ENCODE assay signal across 24 mouse cellular contexts in the genomic region with DNA sequence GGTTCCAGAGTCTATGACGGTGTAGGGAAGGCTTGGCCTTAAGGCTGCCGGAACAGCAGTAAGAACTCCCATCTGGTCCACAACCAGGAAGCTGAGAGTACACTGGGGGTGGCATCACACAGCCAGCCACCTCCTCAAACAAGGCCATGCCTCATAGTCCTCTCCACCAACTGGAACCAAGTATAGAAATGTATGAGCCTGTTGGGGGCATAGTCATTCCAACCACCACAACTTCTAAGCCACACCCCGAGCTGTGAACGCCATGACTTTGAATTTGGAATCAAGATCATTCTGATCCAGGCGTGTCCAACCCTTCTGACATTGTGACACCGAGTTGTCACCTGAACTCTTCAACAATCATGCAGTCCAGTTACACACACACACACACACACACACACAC. TPM values are rescaled to one million over a fixed set of nuclear protein-coding genes. Genes with fewer than 3 reads are reported as not detected.
A peak's percentile ranks its signal among the peaks of the same experiment; 100 is the strongest.
DNase-seq lines count a peak whose midpoint lies in the region; ATAC-seq and TF ChIP-seq lines count a peak whose summit lies in the region.
"Had no signal": no experiment of that assay in that cellular context is flagged by ENCODE, and none has a peak within 500 bp of the region (broad histone marks: within the 10 kb centered on the region; RNA-seq: fewer than 3 reads in every experiment).

No protein-coding gene starts in this region.

- H3K36me3 ChIP-seq in heart, adult 2 months (ENCODE audit: control insufficient read depth, insufficient read depth, low read length) = peaks cover 25% of the 10 kb centered on the region
- peaks cover 36 to 57% of the 10 kb centered on the region in 2 experiments for H3K36me3 ChIP-seq in CH12.LX (replicated peaks in 1 of 2; ENCODE audit: control insufficient read depth in 1 of 2, insufficient read depth in 1 of 2, low read length in 1 of 2)
- H3K36me3 ChIP-seq in liver, embryonic 12.5 days = peaks cover 67% of the 10 kb centered on the region
- no peaks in the 10 kb centered on the region for H3K36me3 ChIP-seq in hindbrain, postnatal 0 days (ENCODE audit: insufficient read depth, low read length)
- H3K36me3 ChIP-seq: forebrain, embryonic 15.5 days; neural tube, embryonic 15.5 days had no signal

- peak; percentile 3; the same call in 1 of the 2 replicates for ATAC-seq in liver, embryonic 12.5 days
- no peak for ATAC-seq in hindbrain, postnatal 0 days
- ATAC-seq in megakaryocyte, adult 5-6 weeks (ENCODE audit: poor library complexity, severe bottlenecking) = no peak
- ATAC-seq: forebrain, embryonic 15.5 days had no signal

- peaks cover 10% of the 10 kb centered on the region for H3K4me1 ChIP-seq in heart, adult 2 months (ENCODE audit: control insufficient read depth, insufficient read depth, low read length)
- peaks cover 2 to 37% of the 10 kb centered on the region in 2 experiments; a peak in 3 of 4 replicates for H3K4me1 ChIP-seq in CH12.LX (ENCODE audit: control insufficient read depth in 1 of 2, insufficient read depth in 2 of 2)
- H3K4me1 ChIP-seq in liver, embryonic 12.5 days = peaks cover 79% of the 10 kb centered on the region
- H3K4me1 ChIP-seq in hindbrain, postnatal 0 days (ENCODE audit: insufficient read depth, low read length) = peaks cover 5% of the 10 kb centered on the region; the same call in 1 of the 2 replicates
- H3K4me1 ChIP-seq: neural tube, embryonic 15.5 days had no signal

- TF ChIP-seq RAD21 in CH12.LX (IDR thresholded peaks at IDR 0.05; ENCODE audit: low read depth, low read length) = no peak

- peak overlapping the region; percentile 72 for H3K4me2 ChIP-seq in CH12.LX (ENCODE audit: insufficient read depth, low read depth, poor library complexity, severe bottlenecking)
- H3K4me2 ChIP-seq in liver, embryonic 12.5 days = peak overlapping the region; percentile 87
- H3K4me2 ChIP-seq in hindbrain, postnatal 0 days (ENCODE audit: low read depth, low read length) = no peak overlapping the region
- H3K4me2 ChIP-seq: forebrain, embryonic 15.5 days; neural tube, embryonic 15.5 days had no signal

- dilution Hi-C loops in CH12.LX (cut with MboI; ENCODE audit: extremely low pct_ligation_motif_present, extremely low pct_unique_long_range_greater_than_20kb, low sequenced_read_pairs) = no loop called here

- no peak overlapping the region for H3K27ac ChIP-seq in heart, adult 2 months
- peak overlapping the region; percentile 55; the same call in 1 of the 2 replicates for H3K27ac ChIP-seq in CH12.LX (ENCODE audit: insufficient read depth, low read depth)
- peak overlapping the region; percentile 100 for H3K27ac ChIP-seq in liver, embryonic 12.5 days
- no peak overlapping the region for H3K27ac ChIP-seq in hindbrain, postnatal 0 days
- H3K27ac ChIP-seq: forebrain, embryonic 15.5 days; kidney, postnatal 0 days; limb, embryonic 10.5 days; neural tube, embryonic 15.5 days had no signal

- in situ Hi-C loops in CH12.LX (cut with MboI; ENCODE audit: low pct_ligation_motif_present, low pct_unique_long_range_greater_than_20kb, low sequenced_read_pairs) = no loop called here

- H3K79me2 ChIP-seq in heart, adult 2 months (replicated peaks; ENCODE audit: control insufficient read depth, insufficient read depth, low read length) = no peaks in the 10 kb centered on the region; the same call in 1 of the 2 replicates
- H3K79me2 ChIP-seq in CH12.LX (replicated peaks; ENCODE audit: control insufficient read depth, extremely low read depth, insufficient read depth, poor library complexity, severe bottlenecking) = peaks cover 29% of the 10 kb centered on the region

- no peaks in the 10 kb centered on the region for H3K9me3 ChIP-seq in CH12.LX (replicated peaks; ENCODE audit: low read length)
- no peaks in the 10 kb centered on the region for H3K9me3 ChIP-seq in liver, embryonic 12.5 days (replicated peaks)
- H3K9me3 ChIP-seq in hindbrain, postnatal 0 days (ENCODE audit: low read length) = no peaks in the 10 kb centered on the region
- H3K9me3 ChIP-seq: forebrain, embryonic 15.5 days; limb, embryonic 10.5 days; neural tube, embryonic 15.5 days had no signal

- H3K4me3 ChIP-seq in heart, adult 2 months = 0 out of 2 replicates have a peak overlapping the region, but pooled peaks have one; percentile 5
- H3K4me3 ChIP-seq in CH12.LX (replicated peaks in 1 of 3; ENCODE audit: low read depth in 2 of 3, low read length in 2 of 3, poor library complexity in 1 of 3) = peak overlapping the region in 2 of 3 experiments; percentile 2 to 29
- H3K4me3 ChIP-seq in liver, embryonic 12.5 days = peak overlapping the region; percentile 86
- no peak overlapping the region for H3K4me3 ChIP-seq in hindbrain, postnatal 0 days (ENCODE audit: low read length)
- H3K4me3 ChIP-seq: forebrain, embryonic 15.5 days; limb, embryonic 10.5 days; myocyte; neural tube, embryonic 15.5 days had no signal

- 0 out of 2 replicates have a peak, but pooled peaks have one; percentile 9 for TF ChIP-seq POLR2A in heart, adult 2 months (IDR thresholded peaks at IDR 0.05; ENCODE audit: insufficient read depth, low read depth, low read length)
- no peak for TF ChIP-seq POLR2A in CH12.LX (IDR thresholded peaks at IDR 0.05; ENCODE audit: low read depth, low read length)

- no peaks in the 10 kb centered on the region for H3K27me3 ChIP-seq in heart, adult 2 months (ENCODE audit: control insufficient read depth, insufficient read depth, low read length)
- H3K27me3 ChIP-seq in CH12.LX (replicated peaks) = no peaks in the 10 kb centered on the region
- H3K27me3 ChIP-seq in liver, embryonic 12.5 days (replicated peaks) = no peaks in the 10 kb centered on the region
- no peaks in the 10 kb centered on the region for H3K27me3 ChIP-seq in hindbrain, postnatal 0 days (ENCODE audit: insufficient read depth, low read length)
- H3K27me3 ChIP-seq: forebrain, embryonic 15.5 days; neural tube, embryonic 15.5 days had no signal

- no peak for TF ChIP-seq EP300 in heart, adult 2 months (IDR thresholded peaks at IDR 0.05; ENCODE audit: insufficient read depth, low read depth, low read length)
- TF ChIP-seq EP300 in CH12.LX (IDR thresholded peaks at IDR 0.05; ENCODE audit: low read length) = no peak

- no peak for DNase-seq in heart, adult 2 months
- no peak for DNase-seq in heart, adult 18-20 months
- peak; percentile 56 for DNase-seq in CH12.LX (ENCODE audit: extremely low read depth)
- peak; percentile 29 for DNase-seq in c-Kit-positive CD71-positive TER-119-negative erythroid progenitor cells, embryonic 14.5 days (ENCODE audit: low read depth)
- DNase-seq in gastrocnemius, postnatal 10 days = no peak
- no peak for DNase-seq in hindbrain, postnatal 0 days (ENCODE audit: low spot score)
- DNase-seq: adrenal gland, postnatal 36 days; cerebellum, adult 11 months; cerebellum, postnatal 25 days; lung, adult 2 months; midbrain, embryonic 14.5 days; thymus, postnatal 4 days had no signal

- 85% methylated on average over 6 of the region's 6 CpGs for WGBS in heart, adult 2 months
- 51% methylated on average over 6 of the region's 6 CpGs for WGBS in liver, embryonic 12.5 days (ENCODE audit: insufficient replicate concordance)
- WGBS in hindbrain, postnatal 0 days = 94% methylated on average over 6 of the region's 6 CpGs

- no peak for TF ChIP-seq CTCF in heart, adult 2 months (IDR thresholded peaks at IDR 0.05)
- no peak for TF ChIP-seq CTCF in CH12.LX (conservative IDR thresholded peaks at IDR 0.05 in 1 of 2, IDR thresholded peaks at IDR 0.05 in 1 of 2; ENCODE audit: low read depth in 2 of 2, low read length in 2 of 2)
- TF ChIP-seq CTCF in hindbrain, postnatal 0 days (IDR thresholded peaks at IDR 0.05; ENCODE audit: low read depth) = no peak

- H3K9ac ChIP-seq in heart, adult 2 months (ENCODE audit: low read depth, low read length) = no peak overlapping the region; the same call in 1 of the 2 replicates
- peak overlapping the region; percentile 68 for H3K9ac ChIP-seq in CH12.LX (ENCODE audit: insufficient read depth, low read depth)
- H3K9ac ChIP-seq in liver, embryonic 12.5 days = peak overlapping the region; percentile 98
- H3K9ac ChIP-seq in hindbrain, postnatal 0 days (replicated peaks; ENCODE audit: low read length) = no peak overlapping the region
- H3K9ac ChIP-seq: forebrain, embryonic 15.5 days; neural tube, embryonic 15.5 days had no signal

- intact Hi-C loops in heart, adult 2 months (cut with DNase I) = loop anchor here (1.0 to 2.0 kb wide), 2 partner anchors 19 to 52 kb away; no protein-coding TSS in a partner anchor

RNA-seq across cellular contexts. Expression of a gene that starts 3.3 kb away (rescaled TPM):
- 10 to 100 TPM; 62.6 to 79.1 TPM for total RNA-seq in heart, adult 2 months (2021)
- polyA plus RNA-seq in heart, adult 2 months (2012; rRNA removed) = 101 and 141 TPM in 2 replicates
- 10 to 100 TPM; 65.4 to 72.8 TPM for total RNA-seq in heart, adult 18-20 months (2021)
- total RNA-seq in CH12.LX (2012; rRNA removed) = 121 and 136 TPM in 2 replicates
- 163 and 176 TPM in 2 replicates for total RNA-seq in CH12.LX (2014; rRNA removed)
- 140 and 174 TPM in 2 replicates for polyA plus RNA-seq in CH12.LX (2012; ENCODE audit: insufficient read length, low read depth)
- polyA plus RNA-seq in liver, embryonic 12.5 days (2016; fragmentation: Nextera tagmentation; extraction: Ambion mirVana) = 127 and 128 TPM in 2 replicates
- 10 to 100 TPM; 18.9 to 20.0 TPM for total RNA-seq in gastrocnemius, postnatal 10 days (2021)
- 4.9 and 9.7 TPM in 2 replicates for total RNA-seq in hindbrain, postnatal 0 days (2014; rRNA removed)
- 4.1 and 6.4 TPM in 2 replicates for polyA plus RNA-seq in hindbrain, postnatal 0 days (2015; fragmentation: Nextera tagmentation; extraction: Ambion mirVana)
- total RNA-seq in megakaryocyte, adult 5-6 weeks (2015) = 51.4 and 53.0 TPM in 2 replicates
- total RNA-seq in megakaryocyte, adult 5-6 weeks (2017) = 41.9 and 45.2 TPM in 2 replicates

RNA-seq across cellular contexts. Expression of a gene that starts 40.5 kb away (rescaled TPM):
- total RNA-seq in heart, adult 2 months (2021) = not detected
- 0.14 and 0.44 TPM in 2 replicates for polyA plus RNA-seq in heart, adult 2 months (2012; rRNA removed)
- total RNA-seq in heart, adult 18-20 months (2021) = not detected
- total RNA-seq in CH12.LX (2012; rRNA removed) = 0.81 and 1.5 TPM in 2 replicates
- 0.60 and 1.1 TPM in 2 replicates for total RNA-seq in CH12.LX (2014; rRNA removed)
- 0.49 and 0.93 TPM in 2 replicates for polyA plus RNA-seq in CH12.LX (2012; ENCODE audit: insufficient read length, low read depth)
- polyA plus RNA-seq in liver, embryonic 12.5 days (2016; fragmentation: Nextera tagmentation; extraction: Ambion mirVana) = 27.7 and 79.1 TPM in 2 replicates
- 1 to 10 TPM in 1 of 2 experiments, not detected in 1; 4.8 TPM for total RNA-seq in gastrocnemius, postnatal 10 days (2021)
- total RNA-seq in hindbrain, postnatal 0 days (2014; rRNA removed) = not detected in 2 replicates
- polyA plus RNA-seq in hindbrain, postnatal 0 days (2015; fragmentation: Nextera tagmentation; extraction: Ambion mirVana) = not detected in 2 replicates
- total RNA-seq in megakaryocyte, adult 5-6 weeks (2015) = 48.6 and 96.7 TPM in 2 replicates
- total RNA-seq in megakaryocyte, adult 5-6 weeks (2017) = 238 and 301 TPM in 2 replicates
- total RNA-seq: adrenal gland, postnatal 36 days; heart, adult 8-10 months; layer of hippocampus, adult 18-20 months; left cerebral cortex, adult 18-20 months had no signal
- polyA plus RNA-seq: forebrain, embryonic 15.5 days; kidney, postnatal 0 days; midbrain, embryonic 14.5 days; myocyte had no signal

RNA-seq across cellular contexts. Expression of a gene that starts 48.3 kb away (rescaled TPM):
- total RNA-seq in heart, adult 2 months (2021) = not detected
- not detected in 2 replicates for polyA plus RNA-seq in heart, adult 2 months (2012; rRNA removed)
- not detected for total RNA-seq in heart, adult 18-20 months (2021)
- total RNA-seq in CH12.LX (2012; rRNA removed) (not detected in 2 replicates), CH12.LX (2014; rRNA removed) (not detected in 2 replicates)
- polyA plus RNA-seq in CH12.LX (2012; ENCODE audit: insufficient read length, low read depth) = not detected in 2 replicates
- 3.1 and 7.1 TPM in 2 replicates for polyA plus RNA-seq in liver, embryonic 12.5 days (2016; fragmentation: Nextera tagmentation; extraction: Ambion mirVana)
- total RNA-seq in gastrocnemius, postnatal 10 days (2021) = not detected
- total RNA-seq in hindbrain, postnatal 0 days (2014; rRNA removed) = not detected in 2 replicates
- not detected in 2 replicates for polyA plus RNA-seq in hindbrain, postnatal 0 days (2015; fragmentation: Nextera tagmentation; extraction: Ambion mirVana)
- 6.2 and 11.0 TPM in 2 replicates for total RNA-seq in megakaryocyte, adult 5-6 weeks (2015)
- 14.2 and 18.4 TPM in 2 replicates for total RNA-seq in megakaryocyte, adult 5-6 weeks (2017)
- total RNA-seq: adrenal gland, postnatal 36 days; heart, adult 8-10 months; layer of hippocampus, adult 18-20 months; left cerebral cortex, adult 18-20 months had no signal
- polyA plus RNA-seq: forebrain, embryonic 15.5 days; kidney, postnatal 0 days; lung, adult 2 months; midbrain, embryonic 14.5 days; myocyte; neural tube, embryonic 15.5 days had no signal

RNA-seq across cellular contexts. Expression of a gene that starts 53.2 kb away (rescaled TPM):
- total RNA-seq in heart, adult 2 months (2021) = 1 to 10 TPM; 3.6 to 3.8 TPM
- 2.6 and 6.1 TPM in 2 replicates for polyA plus RNA-seq in heart, adult 2 months (2012; rRNA removed)
- total RNA-seq in heart, adult 18-20 months (2021) = 1 to 10 TPM; 3.0 to 3.5 TPM
- total RNA-seq in CH12.LX (2012; rRNA removed) = not detected in 2 replicates
- not detected in 2 replicates for total RNA-seq in CH12.LX (2014; rRNA removed)
- polyA plus RNA-seq in CH12.LX (2012; ENCODE audit: insufficient read length, low read depth) = not detected in 2 replicates
- 0.29 and 0.31 TPM in 2 replicates for polyA plus RNA-seq in liver, embryonic 12.5 days (2016; fragmentation: Nextera tagmentation; extraction: Ambion mirVana)
- 1 to 10 TPM; 1.0 TPM for total RNA-seq in gastrocnemius, postnatal 10 days (2021)
- total RNA-seq in hindbrain, postnatal 0 days (2014; rRNA removed) = 10.1 and 12.2 TPM in 2 replicates
- polyA plus RNA-seq in hindbrain, postnatal 0 days (2015; fragmentation: Nextera tagmentation; extraction: Ambion mirVana) = 4.2 and 4.3 TPM in 2 replicates
- total RNA-seq in megakaryocyte, adult 5-6 weeks (2015) = not detected in 2 replicates
- total RNA-seq in megakaryocyte, adult 5-6 weeks (2017) = not detected in 2 replicates
- total RNA-seq: hematopoietic stem cell, adult 5-6 weeks; megakaryocyte progenitor cell, adult 5-6 weeks had no signal

Comparison
In these comparisons a context has a peak if more than half of its experiments do, and no peak if none do; other contexts are left out.
1. DNase-seq: peak in CH12.LX (single experiment) and c-Kit-positive CD71-positive TER-119-negative erythroid progenitor cells, embryonic 14.5 days (single experiment); none in heart, adult 2 months (0 of 2), heart, adult 18-20 months (0 of 2), gastrocnemius, postnatal 10 days (single experiment) and hindbrain, postnatal 0 days (single experiment).
2. H3K27ac ChIP-seq: peak in CH12.LX (single experiment) and liver, embryonic 12.5 days (single experiment); none in heart, adult 2 months (single experiment) and hindbrain, postnatal 0 days (single experiment).
3. H3K9ac ChIP-seq: peak in CH12.LX (single experiment) and liver, embryonic 12.5 days (single experiment); none in heart, adult 2 months (single experiment) and hindbrain, postnatal 0 days (single experiment).
4. RNA of a gene that starts 40.5 kb away (total RNA-seq): 48.6 to 301 TPM in megakaryocyte, adult 5-6 weeks; 4.8 TPM in gastrocnemius, postnatal 10 days, 0.60 to 1.5 TPM in CH12.LX, not detected in heart, adult 18-20 months, not detected in heart, adult 2 months and not detected in hindbrain, postnatal 0 days; every median in the first group is over 4 times any median in the second.